Mouse (Mus musculus) right cerebral cortex, adult 2 months (tissue): ENCODE results near the gene Kif18b.

Source experiments
- DNase-seq, 2 experiments: peaks; one replicate each; pipeline ENCODE4 v3.0.0; 2021 to 2022; ENCODE audit warnings: low spot score in 2 of 2

Gene Kif18b

GRCm38 (mm10) chr11:102924557-102925350 lies at the start of gene Kif18b:
Gene Kif18b, minus strand, starts transcription at chr11:102925124.
- peak; percentile 96 to 97 for DNase-seq

- no peak for DNase-seq
Observed at GRCm38 (mm10) chr11:102972326-102972725, 47.4 kb upstream of the Kif18b start.

GRCm38 (mm10) chr11:102971604-102972003 lies 46.7 kb upstream of the Kif18b start:
- peak in 1 of 2 experiments; percentile 32 for DNase-seq

- DNase-seq, result no peak
Observed at GRCm38 (mm10) chr11:102964547-102965091, 39.7 kb upstream of the Kif18b start.

GRCm38 (mm10) chr11:102963855-102964546 lies 39.1 kb upstream of the Kif18b start:
- DNase-seq, result no peak

GRCm38 (mm10) chr11:102963246-102963854 lies 38.4 kb upstream of the Kif18b start:
- DNase-seq, result no peak

- no peak for DNase-seq
Observed at GRCm38 (mm10) chr11:102962861-102963245, 37.9 kb upstream of the Kif18b start.

- no peak for DNase-seq
Observed at GRCm38 (mm10) chr11:102961082-102961481, 36.2 kb upstream of the Kif18b start.

- no peak for DNase-seq
Observed at GRCm38 (mm10) chr11:102958870-102959269, 33.9 kb upstream of the Kif18b start.

GRCm38 (mm10) chr11:102958431-102958830 lies 33.5 kb upstream of the Kif18b start:
- no peak for DNase-seq

GRCm38 (mm10) chr11:102957692-102958091 lies 32.8 kb upstream of the Kif18b start:
- no peak for DNase-seq

GRCm38 (mm10) chr11:102956962-102957614 lies 32.2 kb upstream of the Kif18b start:
- no peak for DNase-seq

GRCm38 (mm10) chr11:102952922-102953321 lies 28.0 kb upstream of the Kif18b start:
- no peak for DNase-seq

GRCm38 (mm10) chr11:102948043-102948961 lies 23.4 kb upstream of the Kif18b start:
- peak in 1 of 2 experiments; percentile 37 for DNase-seq

- no peak for DNase-seq
Observed at GRCm38 (mm10) chr11:102946992-102947343, 22.0 kb upstream of the Kif18b start.

GRCm38 (mm10) chr11:102946265-102946991 lies 21.5 kb upstream of the Kif18b start, which contains the start of gene C1ql1:
Gene C1ql1, minus strand, starts transcription at chr11:102946688.
- peak in 1 of 2 experiments; percentile 41 for DNase-seq

- DNase-seq, result no peak
Observed at GRCm38 (mm10) chr11:102945306-102946264, 20.7 kb upstream of the Kif18b start.

GRCm38 (mm10) chr11:102941236-102941635 lies 16.3 kb upstream of the Kif18b start:
- no peak for DNase-seq
